8 mouse cellular contexts compared by ENCODE assay signal in genomic region chr1:171294298-171295062, GRCm38 (mm10). TPM values are rescaled to one million over a fixed set of nuclear protein-coding genes. Genes with fewer than 3 reads are reported as not detected.
DNase-seq lines count a peak whose midpoint lies in the region; ATAC-seq and TF ChIP-seq lines count a peak whose summit lies in the region.

Gene Ufc1 (minus strand): TSS chr1:171295024.

- ATAC-seq in common myeloid progenitor, adult 5-6 weeks (replicated peaks; ENCODE audit: low read depth, poor library complexity, severe bottlenecking): peak; percentile 99
- peak; percentile 87 for ATAC-seq in hindbrain, postnatal 0 days

- 0 out of 2 replicates have a peak, but pooled peaks cover 4% of the 10 kb centered on the region for H3K36me3 ChIP-seq in hindbrain, postnatal 0 days (ENCODE audit: insufficient read depth, low read length)

- peak; percentile 88 for DNase-seq in ZHBTc4 (ENCODE audit: low read depth, low spot score)
- peak; percentile 71 to 77 for DNase-seq in gastrocnemius, adult 8-10 months (ENCODE audit: low spot score in 2 of 2)
- DNase-seq in hindbrain, postnatal 0 days (ENCODE audit: low spot score): peak; percentile 92
- peak; percentile 71 to 85 for DNase-seq in left cerebral cortex, adult 18-20 months (ENCODE audit: low spot score in 2 of 2)
- DNase-seq in lung, postnatal 4 days: peak; percentile 89 to 90
- DNase-seq in retina, postnatal 1 day: peak; percentile 95
- DNase-seq in thymus, postnatal 4 days: peak; percentile 84

- H3K9me3 ChIP-seq in hindbrain, postnatal 0 days (ENCODE audit: low read length): no peaks in the 10 kb centered on the region

- H3K27ac ChIP-seq in hindbrain, postnatal 0 days: peak within 1 kb of the TSS; percentile 96

- WGBS in hindbrain, postnatal 0 days: under 1% methylated on average over 42 of the region's 42 CpGs

- no peaks in the 10 kb centered on the region for H3K27me3 ChIP-seq in hindbrain, postnatal 0 days (ENCODE audit: insufficient read depth, low read length)

- peak within 1 kb of the TSS; percentile 94 for H3K9ac ChIP-seq in hindbrain, postnatal 0 days (replicated peaks; ENCODE audit: low read length)

- peak within 1 kb of the TSS; percentile 71 for H3K4me3 ChIP-seq in hindbrain, postnatal 0 days (ENCODE audit: low read length)

- H3K4me1 ChIP-seq in hindbrain, postnatal 0 days (ENCODE audit: insufficient read depth, low read length): 0 out of 2 replicates have a peak, but pooled peaks cover 3% of the 10 kb centered on the region

- TF ChIP-seq CTCF in hindbrain, postnatal 0 days (IDR thresholded peaks at IDR 0.05; ENCODE audit: low read depth): peak; percentile 53

- peak within 1 kb of the TSS; percentile 66 for H3K4me2 ChIP-seq in hindbrain, postnatal 0 days (ENCODE audit: low read depth, low read length)

RNA-seq across cellular contexts. Expression of gene Ufc1, which starts in this region (rescaled TPM):
- total RNA-seq in common myeloid progenitor, adult 5-6 weeks (2017): 45.7 and 81.9 TPM in 2 replicates
- total RNA-seq in gastrocnemius, adult 8-10 months (2022): 100 to 1,000 TPM; 102 to 110 (median 106) TPM
- 88.3 and 90.1 TPM in 2 replicates for total RNA-seq in hindbrain, postnatal 0 days (2014; rRNA removed)
- 142 and 146 TPM in 2 replicates for polyA plus RNA-seq in hindbrain, postnatal 0 days (2015; fragmentation: Nextera tagmentation; extraction: Ambion mirVana)
- total RNA-seq in left cerebral cortex, adult 18-20 months (2021): 100 to 1,000 TPM; 104 to 112 TPM

Comparison
In these comparisons a context has a peak if more than half of its experiments do, and no peak if none do; other contexts are left out.
1. Peak in every context shown above with its lines: DNase-seq, ATAC-seq, H3K4me3 ChIP-seq and H3K27ac ChIP-seq.